Mouse (Mus musculus) lung, postnatal 0 days (tissue): Measurements from ENCODE around the gene Foxp3. TPM values are rescaled to one million over a fixed set of nuclear protein-coding genes. Genes with fewer than 3 reads are reported as not detected.

Source experiments
- ATAC-seq: fragments of 200-750 bp; cut with Nextera tagmentation; 2 replicates; pipeline ENCODE4 v1.8.0; 2017; ENCODE audit warnings: moderate library complexity
- DNase-seq: peaks from one replicate; pipeline ENCODE4 v3.0.0-alpha.2; 2016; ENCODE audit warnings: low spot score
- H3K27ac ChIP-seq: fragments of 300-500 bp; sonication (generic); 2 replicates; pipeline ENCODE4 v1.5.1; 2014; ENCODE audit warnings: antibody characterized with exemption, mild to moderate bottlenecking, low read length, mixed read lengths
- H3K27me3 ChIP-seq: fragments of 300-500 bp; sonication (generic); replicated peaks from 2 replicates; pipeline ENCODE4 v1.6.1; 2014; ENCODE audit warnings: low read length, mixed read lengths; ENCODE audit not compliant: insufficient read depth
- H3K36me3 ChIP-seq: fragments of 300-500 bp; sonication (generic); 2 replicates; pipeline ENCODE4 v1.6.1; 2014; ENCODE audit warnings: low read length, mixed read lengths; ENCODE audit not compliant: insufficient read depth
- H3K4me1 ChIP-seq: fragments of 300-500 bp; sonication (generic); 2 replicates; pipeline ENCODE4 v1.6.1; 2014; ENCODE audit warnings: antibody characterized with exemption, low read depth, low read length, mixed read lengths; ENCODE audit not compliant: insufficient read depth
- H3K4me2 ChIP-seq: fragments of 300-500 bp; sonication (generic); replicated peaks from 2 replicates; pipeline ENCODE4 v1.6.1; 2014; ENCODE audit warnings: low read depth, mild to moderate bottlenecking, low read length, moderate library complexity, mixed read lengths
- H3K4me3 ChIP-seq: fragments of 300-500 bp; sonication (generic); 2 replicates; pipeline ENCODE4 v1.5.1; 2014; ENCODE audit warnings: low read depth, low read length
- H3K9ac ChIP-seq: fragments of 300-500 bp; sonication (generic); replicated peaks from 2 replicates; pipeline ENCODE4 v1.6.1; 2014; ENCODE audit warnings: low read depth, mild to moderate bottlenecking
- H3K9me3 ChIP-seq: fragments of 300-500 bp; sonication (generic); 2 replicates; pipeline ENCODE4 v1.6.1; 2016; ENCODE audit warnings: low read length, mixed read lengths
- CTCF ChIP-seq: IDR thresholded peaks from 2 replicates; pipeline ENCODE4 v1.5.1; 2016; ENCODE audit warnings: antibody characterized with exemption, mild to moderate bottlenecking
- EP300 ChIP-seq: IDR thresholded peaks from 2 replicates; pipeline ENCODE4 v1.6.1; 2016; ENCODE audit warnings: antibody characterized with exemption, mild to moderate bottlenecking, control low read depth
- WGBS: fragments of 180-500 bp; shearing (Covaris S2); extraction: QIAGEN DNeasy Blood & Tissue Kit; methylation state at CpG from one replicate; pipeline ENCODE4 v1.1.7; 2014; 5-methylcytosine and 5-hydroxymethylcytosine counted together
- polyA plus RNA-seq: library from polyadenylated mRNA; unstranded; fragments of >200 nt; fragmentation: Nextera tagmentation; extraction: Ambion mirVana; gene quantifications from 2 replicates; pipeline ENCODE4 v1.2.1, GENCODE M21; 2015

Gene Foxp3
- 0.20 TPM in 1 of 2 replicates, not detected in the other for polyA plus RNA-seq

DNA sequence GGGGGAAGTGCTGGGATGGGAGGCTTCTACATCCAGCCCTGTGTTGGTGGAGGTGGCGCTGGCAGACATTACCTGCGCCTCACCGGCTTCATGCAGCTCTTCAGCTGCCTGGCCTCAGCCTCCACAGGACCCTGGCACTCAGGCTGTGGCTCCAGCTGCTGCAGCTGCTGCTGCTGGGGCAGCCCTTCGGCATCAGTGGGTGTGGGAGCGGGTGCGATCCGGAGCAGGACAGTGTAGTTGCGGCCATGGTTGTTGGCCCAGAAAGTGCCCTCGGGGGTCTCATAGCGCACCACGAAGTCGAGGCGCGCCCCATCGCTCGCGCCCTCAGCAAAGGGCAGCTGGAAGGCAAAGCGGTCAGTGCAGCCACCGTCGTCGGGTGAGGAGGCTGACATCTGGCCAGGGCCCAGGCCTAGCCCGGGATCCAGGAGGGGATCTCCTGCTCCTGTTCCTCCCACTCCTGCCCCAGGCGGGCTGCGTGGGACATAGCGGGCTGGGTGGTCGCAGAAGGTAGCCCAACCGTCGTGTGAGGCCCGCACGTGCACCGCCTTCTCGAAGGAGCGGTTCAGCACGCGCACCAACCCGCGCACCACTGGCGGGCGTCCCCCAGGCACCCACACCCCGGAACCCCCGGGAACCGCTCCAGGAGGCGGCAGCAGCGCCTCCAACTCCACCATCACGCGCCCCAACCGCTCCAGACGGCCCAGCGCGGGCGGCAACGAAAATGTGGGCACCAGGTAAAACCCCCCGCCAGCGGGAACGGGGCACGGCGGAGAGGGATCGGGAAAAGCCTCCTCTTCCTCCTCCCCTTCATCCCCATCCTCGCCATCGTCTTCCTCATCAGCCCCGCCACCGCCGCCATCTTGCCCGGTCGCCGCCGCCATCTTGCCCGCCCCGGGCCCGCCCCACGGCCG is at the start of gene Foxp3:
Foxp3 (plus strand) TSS at position 469 of the 911 bp plus-strand sequence.
- DNase-seq (peak; percentile 38), ATAC-seq (peak; percentile 78)
- no peaks in the 10 kb centered on the region for H3K4me1 ChIP-seq
- H3K4me3 ChIP-seq: peak within 1 kb of the TSS; percentile 57
- no peaks in the 10 kb centered on the region for H3K36me3 ChIP-seq
- TF ChIP-seq CTCF (no peak), EP300 (no peak)
- H3K9me3 ChIP-seq: no peaks in the 10 kb centered on the region
- H3K27me3 ChIP-seq: no peaks in the 10 kb centered on the region
- H3K27ac ChIP-seq: peak within 1 kb of the TSS; percentile 82
- H3K9ac ChIP-seq: peak within 1 kb of the TSS; percentile 43; the same call in 1 of the 2 replicates
- H3K4me2 ChIP-seq: peak within 1 kb of the TSS; percentile 61
- 37% methylated on average over 34 of the region's 72 CpGs for WGBS

DNA sequence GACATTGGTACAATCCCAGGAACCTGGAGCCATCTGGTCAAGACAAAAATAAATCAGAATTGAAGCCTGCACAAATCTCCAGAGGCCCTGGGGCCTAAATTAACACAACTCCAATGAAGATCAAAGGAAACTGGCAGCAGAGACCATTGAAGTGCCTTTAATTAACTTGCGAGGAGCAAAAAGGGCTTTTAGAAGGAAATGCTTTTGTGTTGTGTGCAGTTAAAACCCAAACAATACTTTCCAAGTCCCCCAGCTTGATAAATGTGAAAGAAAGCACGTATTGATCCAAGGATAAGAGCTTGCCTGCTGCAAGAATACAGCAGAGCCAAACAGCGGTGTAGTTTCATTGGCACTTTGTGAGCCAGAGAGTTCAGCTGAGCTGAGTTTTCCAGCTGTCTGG is 48.5 kb upstream of the Foxp3 start:
- ATAC-seq: no peak
- H3K9me3 ChIP-seq: no peaks in the 10 kb centered on the region
- no peak overlapping the region for H3K4me2 ChIP-seq
- H3K4me3 ChIP-seq: no peak overlapping the region
- no peaks in the 10 kb centered on the region for H3K36me3 ChIP-seq
- no peak for DNase-seq
- WGBS: 43% methylated on average over 3 of the region's 3 CpGs
- H3K9ac ChIP-seq: no peak overlapping the region
- TF ChIP-seq CTCF (no peak), EP300 (no peak)
- no peak overlapping the region for H3K27ac ChIP-seq
- H3K4me1 ChIP-seq: no peaks in the 10 kb centered on the region
- H3K27me3 ChIP-seq: no peaks in the 10 kb centered on the region

DNA sequence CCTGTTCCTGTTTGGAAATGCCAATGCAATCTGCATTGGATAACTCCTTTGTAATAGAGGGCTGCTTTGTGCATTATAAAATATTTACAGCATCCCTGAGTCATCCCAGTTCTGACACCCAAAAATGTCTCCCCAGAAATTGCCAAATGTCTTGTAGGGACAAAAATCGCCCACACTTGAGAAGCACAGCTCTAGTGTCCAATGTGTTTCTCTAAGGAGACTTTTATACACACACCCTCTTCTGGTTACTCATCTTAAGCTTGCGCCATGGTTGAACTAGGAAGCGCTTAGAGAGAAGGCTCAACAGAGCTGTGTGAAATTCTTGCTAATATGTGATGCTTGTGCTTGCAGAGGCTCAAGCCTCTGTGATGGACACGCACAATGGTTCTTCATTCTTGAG is 20.0 kb upstream of the Foxp3 start:
- no peaks in the 10 kb centered on the region for H3K27me3 ChIP-seq
- no peak overlapping the region for H3K9ac ChIP-seq
- 91% methylated on average over 4 of the region's 4 CpGs for WGBS
- no peak overlapping the region for H3K27ac ChIP-seq
- no peak for DNase-seq
- no peak overlapping the region for H3K4me3 ChIP-seq
- no peaks in the 10 kb centered on the region for H3K36me3 ChIP-seq
- H3K9me3 ChIP-seq: no peaks in the 10 kb centered on the region
- TF ChIP-seq CTCF (no peak), EP300 (no peak)
- H3K4me2 ChIP-seq: no peak overlapping the region
- H3K4me1 ChIP-seq: no peaks in the 10 kb centered on the region
- ATAC-seq: no peak

DNA sequence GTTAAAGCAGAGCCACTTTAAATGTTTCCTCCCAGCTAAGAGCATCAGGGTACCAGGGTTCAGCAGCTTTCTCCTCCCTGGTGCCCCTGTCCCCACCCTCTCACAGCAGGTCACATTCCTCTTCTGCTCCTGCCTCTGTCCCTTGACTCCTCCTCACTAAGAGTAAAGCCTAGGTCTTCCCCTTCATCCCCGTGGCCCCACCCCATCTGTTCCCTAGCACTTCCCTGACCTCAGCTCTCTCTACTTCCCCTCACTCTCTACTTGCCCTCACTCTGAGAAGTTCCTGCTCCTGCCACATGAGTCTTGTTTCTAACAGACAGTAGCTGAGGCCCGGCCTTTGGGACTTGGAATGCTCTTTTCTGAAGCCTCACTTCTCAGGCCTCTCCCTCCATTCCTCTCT is 10.4 kb upstream of the Foxp3 start:
- H3K9me3 ChIP-seq: no peaks in the 10 kb centered on the region
- 11% methylated on average over 2 of the region's 2 CpGs for WGBS

DNA sequence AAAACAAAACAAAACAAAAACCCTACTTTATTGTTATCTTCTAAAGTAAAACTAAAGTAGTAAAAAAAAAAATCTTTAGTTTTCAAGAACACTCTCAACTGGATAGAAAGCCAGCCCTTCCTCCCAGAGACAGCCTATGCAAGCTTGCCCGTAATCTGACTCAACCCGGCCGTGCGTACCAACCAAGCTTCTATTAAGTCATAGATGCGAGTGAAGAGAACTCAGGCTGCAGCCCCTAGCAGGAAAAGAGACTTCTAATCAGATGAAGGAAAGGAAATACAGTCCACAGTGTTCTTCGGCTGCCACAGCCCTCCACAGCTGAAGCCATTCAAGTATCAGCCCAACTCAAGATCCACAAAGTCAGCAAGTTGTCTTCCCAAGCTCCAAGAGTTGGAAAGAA is 7.1 kb upstream of the Foxp3 start:
- DNase-seq (peak; percentile 21), ATAC-seq (no peak)
- TF ChIP-seq EP300 (no peak), CTCF (no peak)
- no peaks in the 10 kb centered on the region for H3K36me3 ChIP-seq
- no peaks in the 10 kb centered on the region for H3K4me1 ChIP-seq
- H3K4me2 ChIP-seq: no peak overlapping the region
- no peaks in the 10 kb centered on the region for H3K27me3 ChIP-seq
- WGBS: 69% methylated on average over 6 of the region's 6 CpGs
- no peak overlapping the region for H3K4me3 ChIP-seq
- no peaks in the 10 kb centered on the region for H3K9me3 ChIP-seq
- no peak overlapping the region for H3K9ac ChIP-seq
- no peak overlapping the region for H3K27ac ChIP-seq

More for the DNA sequence above, 10.4 kb upstream of the Foxp3 start:
- DNase-seq (no peak), ATAC-seq (no peak)
- no peak overlapping the region for H3K9ac ChIP-seq
- no peak overlapping the region for H3K4me3 ChIP-seq
- no peak for TF ChIP-seq EP300
- TF ChIP-seq CTCF: no peak
- H3K36me3 ChIP-seq: no peaks in the 10 kb centered on the region
- no peak overlapping the region for H3K4me2 ChIP-seq
- H3K4me1 ChIP-seq: no peaks in the 10 kb centered on the region
- no peaks in the 10 kb centered on the region for H3K27me3 ChIP-seq
- no peak overlapping the region for H3K27ac ChIP-seq

DNA sequence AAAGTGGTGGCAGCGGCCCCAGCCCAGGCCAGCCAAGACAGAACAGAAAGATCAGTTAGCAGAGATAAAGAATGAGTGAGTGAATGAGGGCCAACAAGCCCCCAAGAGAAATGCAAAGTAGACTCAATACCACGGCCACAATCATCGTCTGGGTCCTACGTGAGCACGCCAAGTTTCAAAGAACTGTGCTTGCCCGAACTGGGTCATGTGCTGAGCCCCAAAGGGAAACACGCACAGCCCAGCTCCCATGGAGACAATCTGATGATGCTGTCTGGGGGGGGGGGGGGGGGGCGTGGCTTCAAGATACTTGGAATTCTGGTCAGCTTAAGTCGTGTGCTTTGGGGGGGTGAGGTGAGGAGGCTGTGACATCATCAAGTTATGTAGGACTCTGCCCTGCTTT is 6.0 kb upstream of the Foxp3 start:
- H3K4me1 ChIP-seq: no peaks in the 10 kb centered on the region
- no peaks in the 10 kb centered on the region for H3K9me3 ChIP-seq
- H3K27me3 ChIP-seq: no peaks in the 10 kb centered on the region
- no peak overlapping the region for H3K9ac ChIP-seq
- H3K4me3 ChIP-seq: no peak overlapping the region
- WGBS: 69% methylated on average over 8 of the region's 9 CpGs
- ATAC-seq: peak; percentile 40
- H3K4me2 ChIP-seq: no peak overlapping the region
- H3K27ac ChIP-seq: no peak overlapping the region
- no peaks in the 10 kb centered on the region for H3K36me3 ChIP-seq
- TF ChIP-seq CTCF (no peak), EP300 (no peak)
- DNase-seq: no peak
